Mouse (Mus musculus) kidney, adult 18-20 months (tissue): ENCODE measurements around the gene Jrkl.
A peak's percentile ranks its signal among the peaks of the same experiment; 100 is the strongest.

Experiments used
- DNase-seq: peaks from one replicate; pipeline ENCODE4 v3.0.0; 2021

Jrkl gene

DNA sequence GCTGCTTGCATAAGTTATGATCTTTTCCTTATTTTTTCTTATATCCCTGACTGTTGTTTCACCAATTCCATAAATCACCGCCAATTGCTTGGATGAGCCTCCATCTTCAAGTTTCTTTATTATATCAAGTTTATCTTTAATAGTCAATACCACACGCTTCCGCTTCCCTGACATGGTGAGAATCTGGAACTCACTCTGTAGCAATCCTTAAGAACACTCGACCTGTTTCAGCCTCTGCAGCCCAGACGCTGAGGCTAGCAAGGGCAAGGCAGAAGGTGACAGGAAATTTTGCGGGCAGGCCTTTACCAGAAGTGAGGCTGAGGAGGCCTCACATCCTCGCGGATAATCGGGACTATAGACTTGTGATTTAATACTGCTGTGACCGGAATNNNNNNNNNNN lies at the start of gene Jrkl:
Gene Jrkl (minus strand): TSS at position 349 of the 400 bp plus-strand sequence.
- peak; percentile 43 for DNase-seq

DNA sequence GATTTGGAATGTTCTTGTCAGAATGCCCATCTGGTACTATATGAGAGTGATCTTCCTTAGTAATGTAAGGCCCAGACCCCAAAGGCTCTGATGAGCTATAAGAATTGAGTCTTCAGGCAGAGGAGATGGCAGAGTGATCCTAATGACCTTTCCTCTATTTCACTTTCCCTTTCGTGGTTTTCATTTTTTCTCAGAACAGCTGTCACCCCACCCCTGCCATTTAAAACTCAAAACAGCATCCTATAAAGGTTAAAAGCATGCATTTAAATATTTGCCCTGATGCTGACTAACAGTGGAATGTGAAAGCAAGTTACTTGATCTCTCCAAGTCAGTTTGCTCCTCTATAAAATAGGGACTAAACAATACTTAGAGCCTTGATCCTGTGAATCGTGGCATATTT lies 41.9 kb upstream of the Jrkl start:
- no peak for DNase-seq

DNA sequence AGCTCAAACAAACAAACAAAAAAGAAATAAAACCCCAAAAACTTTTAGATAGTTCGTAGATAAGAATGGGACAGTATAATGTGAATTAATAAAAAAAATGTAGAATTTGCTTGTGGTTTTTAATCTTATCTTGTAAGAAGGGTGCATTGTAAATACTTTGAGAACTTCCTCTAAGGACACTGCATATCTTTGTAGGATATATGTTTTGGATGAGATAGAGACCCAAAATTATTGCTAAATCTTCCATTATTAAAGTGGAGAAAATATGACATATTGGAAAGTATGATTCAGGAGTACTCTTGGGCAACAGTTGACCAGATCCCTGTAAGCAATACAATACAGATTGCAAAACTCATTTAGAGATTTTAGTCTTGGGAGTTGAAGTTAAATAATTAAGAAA lies 27.6 kb upstream of the Jrkl start:
- DNase-seq: no peak

DNA sequence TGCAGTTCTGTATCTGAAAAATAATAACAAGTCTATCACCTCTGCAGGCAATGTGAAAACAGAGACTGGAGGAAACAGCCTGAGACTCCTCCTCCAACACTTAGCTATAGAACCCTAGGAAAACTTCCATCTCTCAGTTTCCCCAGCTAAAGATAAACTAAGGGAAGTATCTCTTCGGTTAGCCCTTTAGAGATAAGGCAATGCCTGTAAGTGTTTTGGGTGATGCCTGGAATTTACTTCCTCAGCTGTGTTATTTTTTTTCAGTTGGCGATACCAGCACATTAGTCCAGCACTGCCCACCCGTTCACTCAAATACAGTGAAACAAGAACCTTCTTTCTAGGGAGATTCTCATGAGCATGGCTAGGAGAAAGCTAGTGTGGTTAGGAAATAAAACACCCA lies 15.4 kb upstream of the Jrkl start:
- no peak for DNase-seq

DNA sequence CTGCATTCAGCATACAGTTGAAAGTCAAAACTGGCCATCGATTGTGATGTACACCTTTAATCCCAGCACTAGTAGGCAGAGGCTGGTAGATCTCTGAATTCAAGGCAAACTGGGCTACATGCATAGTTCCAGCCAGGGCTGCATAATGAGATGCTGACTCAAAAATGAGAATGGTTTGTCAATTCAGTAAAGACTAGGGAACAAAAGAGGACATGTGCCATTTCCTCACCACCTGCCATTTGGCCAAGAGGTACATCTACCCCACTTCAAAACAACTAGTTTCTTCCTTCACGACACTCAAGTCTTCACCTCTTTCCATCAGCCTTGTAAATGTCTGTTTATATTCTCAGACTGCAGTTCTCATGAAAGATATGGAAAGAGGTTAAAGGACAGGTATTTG lies 12.5 kb upstream of the Jrkl start:
- no peak for DNase-seq

DNA sequence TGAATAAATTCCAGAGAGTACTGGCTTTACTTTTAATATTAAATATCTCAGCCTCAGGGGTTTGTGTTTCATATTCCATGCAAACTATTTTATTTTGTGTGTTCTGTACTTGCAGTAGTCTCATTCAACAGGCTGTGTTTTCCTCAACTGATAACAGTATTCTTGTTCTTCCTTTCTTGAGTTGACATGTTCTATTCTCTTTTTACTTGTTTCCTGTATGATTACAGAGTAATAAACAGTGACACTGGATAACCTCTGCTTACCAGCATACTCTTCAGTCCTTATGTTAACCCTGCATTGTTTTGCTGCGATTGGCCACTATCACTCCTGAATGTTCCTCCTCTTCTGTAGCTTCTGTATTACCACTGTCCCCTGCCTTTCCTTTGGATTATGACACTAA lies 11.1 kb upstream of the Jrkl start:
- no peak for DNase-seq

DNA sequence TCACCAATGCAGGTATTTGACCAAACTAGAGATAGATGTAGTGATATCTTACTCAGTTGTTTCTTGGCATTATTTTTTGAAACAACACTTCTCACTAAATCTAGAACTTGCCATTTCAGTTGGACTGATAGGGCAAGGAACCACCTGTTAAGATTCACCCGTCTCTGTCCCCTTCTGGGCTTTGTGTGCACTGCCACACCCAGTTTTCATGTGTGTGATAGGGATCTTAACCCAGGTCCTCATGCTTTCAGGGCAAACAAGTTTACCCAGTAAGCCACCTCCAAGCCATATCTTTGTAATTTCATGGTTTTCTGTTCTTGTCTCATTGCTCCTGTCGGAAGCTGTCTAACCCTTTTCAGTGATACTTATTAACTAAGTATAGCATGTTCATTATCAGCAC lies 5.6 kb upstream of the Jrkl start:
- DNase-seq: no peak

DNA sequence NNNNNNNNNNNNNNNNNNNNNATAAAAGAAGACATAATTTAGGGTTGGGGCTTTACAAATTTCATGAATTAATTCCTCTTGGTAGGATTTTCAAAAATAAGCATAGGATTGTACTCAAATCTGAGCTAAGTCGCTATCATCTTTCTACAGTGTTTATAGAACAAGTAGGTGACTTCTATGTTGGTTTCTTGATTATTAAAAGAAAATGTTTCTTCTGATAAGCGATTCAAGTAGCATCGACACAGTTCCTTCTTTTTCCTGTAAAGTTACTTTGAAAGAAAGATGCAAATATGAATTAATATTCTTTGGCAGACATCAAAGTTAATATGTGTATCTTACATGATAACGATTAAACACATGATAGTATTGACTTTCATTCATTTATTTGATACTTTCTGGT lies 2.5 kb upstream of the Jrkl start:
- no peak for DNase-seq

DNA sequence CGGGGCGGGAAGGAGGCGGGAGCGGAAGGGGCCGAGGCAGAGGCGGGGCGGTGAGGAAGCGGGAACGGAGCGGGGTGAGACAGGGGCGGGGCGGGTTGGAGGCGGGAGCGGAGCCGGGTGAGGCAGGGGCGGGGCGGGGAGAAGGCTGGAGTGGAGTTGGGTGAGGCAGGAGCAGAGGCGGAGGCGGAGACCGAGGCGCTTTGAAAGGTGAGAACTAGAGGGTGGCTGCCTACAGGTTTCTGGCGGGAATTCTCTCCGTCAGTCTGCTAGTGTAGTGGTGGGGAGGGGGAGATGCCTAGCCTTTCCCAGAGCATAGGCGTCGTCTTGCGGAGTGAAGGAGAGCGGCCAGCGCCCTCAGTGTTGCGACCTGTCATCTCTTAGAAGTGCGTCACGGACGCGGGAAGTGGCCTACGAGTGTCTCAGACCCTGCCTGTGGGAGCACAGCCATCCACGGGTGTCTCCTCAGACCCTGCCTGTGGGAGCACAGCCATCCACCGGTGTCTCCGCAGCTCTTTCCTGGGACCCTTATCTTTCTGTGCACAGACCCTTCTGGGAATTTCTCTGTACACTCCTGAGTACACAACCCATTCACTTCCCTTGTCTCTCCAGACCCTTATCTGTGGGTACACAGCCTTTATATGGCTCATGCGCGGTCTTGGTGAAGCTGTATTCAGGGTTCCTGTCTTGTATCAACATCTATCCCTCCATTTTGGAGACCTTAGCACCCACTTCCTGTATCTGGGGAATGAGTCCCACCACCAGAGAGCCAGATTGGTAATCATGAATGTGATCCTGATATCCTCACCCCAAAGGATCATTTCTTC lies 1.4 kb upstream of the Jrkl start, which contains the start of gene Ccdc82:
Gene Ccdc82 (plus strand): TSS at position 141 of the 824 bp plus-strand sequence.
- peak; percentile 88 for DNase-seq

DNA sequence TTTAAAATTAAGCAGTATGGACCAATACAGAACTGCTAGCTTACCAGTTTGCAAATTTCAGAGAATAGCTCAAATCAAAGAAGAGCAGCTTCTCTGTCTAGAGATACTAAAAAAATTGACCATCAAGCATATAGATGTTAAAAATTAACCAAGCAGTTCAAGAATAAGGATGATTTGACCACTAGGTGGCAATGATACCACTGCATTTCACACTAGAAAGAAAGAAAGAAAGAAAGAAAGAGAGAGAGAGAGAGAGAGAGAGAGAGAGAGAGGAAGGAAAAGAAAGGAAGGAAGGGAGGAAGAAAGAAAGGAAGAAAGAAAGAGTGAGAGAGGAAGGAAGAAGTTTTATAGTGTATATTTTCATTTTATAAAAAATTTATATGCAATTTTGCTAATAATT lies 3.3 kb downstream of the Jrkl start:
- no peak for DNase-seq

DNA sequence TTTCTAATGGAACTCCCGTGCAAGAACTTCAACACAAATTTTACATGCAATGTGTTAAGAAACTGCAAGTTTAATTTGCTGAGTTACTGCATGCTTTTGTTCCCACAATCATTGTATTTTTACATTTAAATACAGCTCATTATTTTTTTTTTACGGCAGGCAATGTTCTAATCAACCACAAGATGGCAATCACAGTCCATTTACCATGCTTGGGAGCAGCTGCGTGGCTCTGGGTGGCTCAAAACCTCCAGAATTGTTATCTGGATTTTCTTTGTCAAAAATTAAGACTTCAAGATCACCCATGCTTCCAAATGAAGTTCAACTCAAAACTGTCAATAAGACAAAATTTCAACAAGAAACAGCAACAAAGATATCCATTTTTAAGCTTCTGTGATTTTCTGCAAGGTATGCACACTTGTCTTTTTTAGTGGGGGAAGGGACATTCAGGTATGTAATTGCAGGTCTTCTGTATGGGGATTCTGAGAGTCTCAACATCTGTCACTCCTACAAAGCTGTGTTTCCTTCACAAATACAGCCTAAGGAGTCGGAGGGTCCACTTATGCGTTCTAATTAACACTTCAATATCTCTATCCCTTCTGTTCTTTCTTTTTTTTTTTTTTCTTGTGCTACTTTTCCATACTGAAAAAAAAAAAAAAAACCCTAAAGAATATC lies 13.9 kb downstream of the Jrkl start:
- DNase-seq: no peak

DNA sequence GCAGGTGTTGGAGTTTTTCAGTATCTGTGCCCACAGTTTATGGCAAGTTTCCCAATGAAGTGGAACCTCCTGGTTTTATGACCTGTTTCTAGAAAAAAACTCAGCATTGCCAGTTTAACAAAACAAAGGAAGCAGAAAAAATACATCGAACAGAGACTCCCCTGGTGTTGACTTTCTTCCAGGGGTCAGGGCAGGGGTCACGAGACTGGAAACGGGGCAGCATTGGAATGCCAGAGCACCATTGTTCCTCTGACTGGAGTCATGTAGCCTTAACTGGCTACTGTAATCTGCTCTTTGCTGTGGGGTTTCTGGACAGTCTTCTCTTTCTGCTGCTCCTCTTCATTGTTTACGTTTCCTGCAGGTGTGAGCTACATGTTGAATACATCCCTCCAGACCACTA lies 15.1 kb downstream of the Jrkl start:
- no peak for DNase-seq

DNA sequence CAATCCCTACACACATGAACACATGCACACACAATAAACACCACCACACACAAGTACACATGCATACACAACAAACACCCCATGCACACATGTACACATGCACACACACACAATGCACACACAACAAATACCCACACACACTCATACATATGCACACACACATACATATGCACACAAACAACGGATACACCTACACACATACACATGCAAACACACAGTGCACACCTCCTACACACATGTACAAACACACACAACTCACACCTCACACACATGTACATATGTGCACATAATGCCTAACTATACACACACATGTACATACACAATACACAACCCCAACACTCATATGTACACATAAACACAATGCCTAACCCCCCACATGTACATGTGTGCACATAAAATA lies 19.8 kb downstream of the Jrkl start:
- DNase-seq: no peak

DNA sequence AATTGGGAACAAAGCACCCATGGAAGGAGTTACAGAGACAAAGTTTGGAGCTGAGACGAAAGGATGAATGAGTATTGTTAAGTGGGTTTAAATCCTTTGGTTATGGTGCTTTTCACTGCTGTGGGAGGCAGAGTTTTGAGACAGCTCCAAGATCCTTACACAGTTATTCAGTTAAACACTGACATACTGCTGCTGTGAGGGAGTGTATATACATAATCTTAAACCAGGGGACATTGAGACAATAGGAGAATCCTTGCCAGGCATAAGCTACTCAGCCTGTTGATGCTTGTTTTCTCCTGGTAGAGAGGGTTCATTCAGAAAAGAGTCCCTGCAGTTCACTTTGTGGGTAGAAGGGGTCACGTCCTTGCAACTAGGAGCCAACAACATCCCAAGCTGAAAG lies 39.3 kb downstream of the Jrkl start:
- no peak for DNase-seq

DNA sequence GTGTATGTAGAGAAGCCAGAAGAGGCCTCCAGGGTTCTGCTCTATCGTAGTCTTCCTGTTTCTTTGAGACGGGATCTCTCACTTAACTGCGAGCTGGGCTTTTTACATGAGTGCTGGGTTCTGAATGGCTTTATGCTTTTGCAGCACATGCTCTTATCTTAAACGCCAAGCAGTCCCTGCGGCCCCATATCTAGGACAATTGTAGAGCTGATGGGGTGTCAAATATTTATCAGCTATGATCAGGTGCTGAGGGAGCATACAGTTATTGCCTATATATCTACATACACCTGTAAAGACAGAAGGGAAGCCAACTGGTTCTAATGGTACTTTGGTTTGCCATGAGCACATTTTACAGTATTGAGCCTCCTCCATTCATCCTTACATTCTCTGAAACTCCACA lies 41.9 kb downstream of the Jrkl start:
- DNase-seq: no peak

DNA sequence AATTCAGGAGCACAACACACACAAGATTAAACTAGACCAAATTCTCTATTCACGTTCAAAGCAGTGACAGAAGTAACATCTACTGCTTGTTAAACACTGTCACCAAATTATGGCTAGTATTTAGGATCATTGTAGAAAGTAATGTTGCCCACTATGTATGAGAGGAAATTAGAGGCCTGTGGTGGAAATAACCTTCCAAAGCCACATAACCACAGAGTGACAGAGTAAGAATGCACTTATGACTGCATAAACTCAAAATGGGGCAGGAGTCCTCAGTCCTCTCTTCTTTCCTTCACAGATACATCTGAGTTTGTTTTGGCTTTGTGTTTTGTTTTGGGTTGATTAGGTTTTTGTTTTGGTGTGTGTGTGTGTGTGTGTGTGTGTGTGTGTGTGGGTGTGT lies 42.5 kb downstream of the Jrkl start:
- no peak for DNase-seq

DNA sequence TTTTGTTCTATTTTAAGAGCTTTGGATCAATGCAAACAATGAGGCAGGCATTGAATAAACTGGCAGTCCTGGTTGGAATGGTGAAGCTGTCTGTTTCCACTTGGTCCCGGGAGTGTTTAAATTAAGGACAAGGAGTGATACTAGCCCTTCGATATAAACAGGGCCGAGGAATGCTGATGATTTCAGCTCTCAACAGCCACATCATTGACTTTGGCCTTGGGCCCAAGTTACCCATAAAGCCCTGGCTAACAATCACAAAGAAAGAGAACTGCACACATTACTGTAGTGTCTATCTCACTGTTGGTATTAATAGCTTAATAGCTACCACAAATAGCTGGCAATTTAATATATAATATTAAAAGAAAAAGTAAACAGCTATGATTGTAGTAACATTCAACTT lies 45.5 kb downstream of the Jrkl start:
- no peak for DNase-seq

DNA sequence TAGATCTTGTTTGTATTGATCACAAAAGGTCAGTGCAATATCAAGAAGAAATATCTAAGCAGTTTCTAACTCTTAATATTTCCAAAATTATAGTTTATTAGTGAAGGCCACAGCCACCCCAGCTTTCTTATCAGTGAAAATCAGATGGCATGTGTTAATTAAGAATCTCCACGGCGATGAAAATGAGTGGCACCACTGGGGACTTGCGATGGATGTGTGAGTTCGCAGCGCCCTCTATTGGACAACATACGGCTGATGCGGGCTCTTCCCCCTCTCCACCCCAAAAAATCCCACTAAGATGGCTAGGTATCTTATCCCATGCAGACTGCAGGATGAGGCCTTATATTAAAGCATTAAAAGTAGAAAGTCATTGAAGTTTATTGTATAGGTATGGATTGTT lies 49.9 kb downstream of the Jrkl start:
- peak; percentile 7 for DNase-seq

DNA sequence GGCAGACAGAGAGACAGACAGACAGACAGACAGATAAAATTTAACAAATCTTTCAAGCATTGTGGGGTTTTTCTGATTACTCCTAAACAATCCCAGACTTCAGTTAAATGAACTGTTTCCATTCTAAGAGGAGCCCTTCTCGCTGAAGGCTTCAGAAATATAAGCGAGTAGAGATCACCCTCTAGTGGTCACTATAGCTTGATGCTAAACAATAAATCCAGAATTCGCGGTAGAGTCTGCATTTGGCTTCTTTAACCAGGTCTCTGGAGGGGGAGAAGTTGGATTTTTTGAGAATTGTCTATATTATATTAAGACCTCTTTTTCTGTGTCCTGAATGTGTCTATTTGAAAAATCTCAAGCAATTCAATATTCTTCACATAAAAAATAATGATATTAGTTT lies 50.4 kb downstream of the Jrkl start:
- DNase-seq: no peak

DNA sequence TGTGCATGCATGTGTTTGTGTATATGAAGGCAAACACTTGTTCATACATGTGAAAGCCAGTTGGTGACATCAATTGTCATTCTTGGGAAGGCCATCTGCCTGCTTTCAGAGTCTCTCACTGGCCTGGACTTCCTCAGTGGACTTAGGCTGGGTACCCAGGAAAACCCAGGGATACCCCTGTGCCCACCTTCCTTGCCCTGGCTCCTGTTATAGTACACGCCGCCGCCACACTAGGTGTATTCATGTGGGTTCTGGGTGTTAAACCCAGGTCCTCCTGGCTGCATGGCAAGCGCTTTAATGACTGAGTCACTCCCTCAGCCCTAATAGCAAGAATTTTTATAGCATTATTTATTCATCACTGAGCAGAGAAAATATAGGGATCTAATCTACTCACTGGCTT lies 51.0 kb downstream of the Jrkl start:
- no peak for DNase-seq
